Mouse (Mus musculus): ENCODE results near the gene Fbn1.

Gene Fbn1

GRCm38 (mm10) chr2:125454781-125455180 is 53.0 kb downstream of the Fbn1 start:
- DNase-seq (ENCODE audit: low spot score), result no peak

DNA sequence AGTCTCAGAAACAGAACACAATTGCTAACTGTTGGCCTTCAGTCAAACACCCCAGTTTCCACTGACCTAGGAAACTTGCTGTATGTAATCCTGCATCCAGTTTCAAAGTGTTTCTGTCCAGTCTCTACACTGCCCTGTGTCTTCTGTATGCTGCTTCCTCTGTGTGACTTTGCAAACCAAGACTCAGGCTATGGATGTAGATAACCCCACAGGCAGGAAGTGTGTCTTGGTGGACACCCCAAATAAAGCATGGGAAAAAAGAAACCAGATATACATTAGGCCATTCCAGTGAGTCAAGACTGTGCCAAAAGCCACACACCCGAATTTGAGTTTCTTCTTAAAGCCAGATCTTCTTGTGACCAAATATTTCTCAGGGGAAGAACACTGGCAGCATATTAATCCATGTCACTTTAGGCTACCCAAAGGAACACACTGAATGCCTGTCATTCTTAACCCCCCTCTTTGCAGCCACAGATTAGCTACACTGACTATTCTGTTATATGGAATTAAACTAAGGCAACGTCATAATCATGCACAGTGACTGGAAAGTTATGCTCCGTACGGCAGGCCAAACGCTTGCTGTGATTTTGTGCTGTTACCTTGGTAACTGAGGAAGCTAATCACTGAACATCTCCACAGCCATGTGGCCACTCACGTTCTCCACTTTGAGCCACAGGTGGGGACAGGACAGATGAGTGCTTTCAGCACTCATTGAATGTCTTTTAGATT is 55.3 kb downstream of the Fbn1 start:
- DNase-seq (ENCODE audit: low spot score), result no peak

- DNase-seq (ENCODE audit: low spot score), result no peak
Measured at GRCm38 (mm10) chr2:125449361-125449760, 58.4 kb downstream of the Fbn1 start.

DNA sequence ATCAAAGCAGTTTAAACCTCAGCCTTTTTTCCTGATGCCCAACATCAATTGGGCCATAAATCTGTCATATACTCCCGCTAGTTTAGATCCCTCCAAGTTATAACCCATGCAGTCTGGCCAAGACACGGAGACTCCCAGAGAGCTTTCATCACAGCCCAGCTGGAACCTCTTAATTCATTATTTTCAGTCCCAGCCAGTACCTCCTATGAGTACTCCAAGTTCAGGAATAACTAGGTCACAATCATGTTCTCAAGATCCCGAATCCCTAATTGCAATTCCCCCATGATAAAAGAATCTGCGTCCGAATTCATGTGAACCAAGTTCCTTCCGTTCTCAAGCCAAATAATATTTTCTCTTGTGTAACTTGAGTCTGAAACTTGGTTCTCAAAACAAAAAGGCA is 58.9 kb downstream of the Fbn1 start:
- no peak for DNase-seq (ENCODE audit: low spot score)

DNA sequence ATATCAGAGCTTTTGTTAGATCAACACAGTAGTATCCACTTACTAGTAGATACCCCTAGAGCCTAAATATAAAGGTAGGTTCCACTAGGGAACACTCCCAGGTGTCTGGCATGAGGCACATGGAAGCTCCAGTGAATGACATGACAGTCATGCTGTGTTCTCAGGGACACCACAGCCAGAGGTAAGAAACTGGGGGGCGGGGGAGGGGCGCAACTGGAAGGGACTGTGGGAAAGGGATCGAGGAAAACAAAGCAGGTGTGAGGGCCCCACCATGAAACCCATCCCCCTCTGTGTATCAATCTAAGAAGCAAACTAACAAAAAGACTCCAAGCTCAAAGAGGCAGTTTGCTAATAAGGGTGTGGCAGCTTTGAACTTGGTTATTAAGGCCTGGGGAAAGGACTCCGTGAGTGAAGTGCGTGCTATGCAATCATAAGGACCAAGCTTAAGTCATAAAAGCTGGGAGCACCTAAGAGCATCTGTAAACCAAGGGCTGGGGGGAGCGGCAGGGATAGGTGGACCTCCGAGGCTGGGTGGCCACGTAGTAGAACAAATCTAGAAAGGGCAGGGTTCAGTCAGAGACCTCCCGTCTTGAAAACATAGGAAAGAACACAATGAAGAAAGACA is 60.4 kb downstream of the Fbn1 start:
- DNase-seq (ENCODE audit: low spot score), result no peak

DNA sequence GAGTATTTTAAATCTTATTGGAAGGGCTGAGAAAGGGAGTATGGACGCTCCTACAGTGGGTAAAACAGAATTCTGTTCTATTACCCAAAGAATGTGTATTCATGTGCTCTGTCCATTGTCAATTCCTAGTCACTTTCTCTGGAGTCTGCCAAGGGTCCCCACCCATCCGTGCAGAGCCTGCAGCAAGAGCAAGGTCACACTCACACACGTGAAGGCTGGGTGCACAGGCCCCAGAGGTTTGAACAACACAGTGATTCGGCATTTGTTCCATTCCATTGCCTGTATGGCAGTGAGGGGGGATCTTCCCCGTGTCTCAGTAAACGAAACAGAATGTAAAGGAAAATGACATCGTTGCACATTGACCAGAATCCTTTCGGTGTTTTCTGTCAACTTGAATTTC is 69.4 kb downstream of the Fbn1 start:
- no peak for DNase-seq (ENCODE audit: low spot score)

- DNase-seq (ENCODE audit: low spot score), result no peak
Measured at GRCm38 (mm10) chr2:125436240-125436639, 71.6 kb downstream of the Fbn1 start.

DNA sequence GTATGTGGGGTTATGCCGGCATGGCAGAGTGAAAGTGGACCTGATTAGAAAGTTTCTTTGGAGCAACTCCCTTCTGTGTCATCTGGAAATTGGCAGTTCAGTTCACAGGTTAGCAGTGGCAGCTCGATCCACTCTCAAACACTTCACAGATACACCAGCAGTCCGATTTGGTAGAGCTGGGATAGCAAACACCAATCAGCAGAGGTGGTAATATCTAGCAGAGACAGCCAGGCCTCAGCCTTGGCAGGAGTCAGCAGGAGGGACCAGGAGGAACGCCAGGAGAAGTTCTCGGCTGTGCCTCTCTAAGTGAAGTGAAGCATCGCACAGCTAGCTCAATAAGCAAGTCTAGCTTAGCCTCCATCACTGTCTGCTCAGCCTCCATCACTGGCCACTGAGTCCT is 74.3 kb downstream of the Fbn1 start:
- no peak for DNase-seq (ENCODE audit: low spot score)

- DNase-seq (ENCODE audit: low spot score), result no peak
Measured at GRCm38 (mm10) chr2:125431491-125431890, 76.3 kb downstream of the Fbn1 start.

DNA sequence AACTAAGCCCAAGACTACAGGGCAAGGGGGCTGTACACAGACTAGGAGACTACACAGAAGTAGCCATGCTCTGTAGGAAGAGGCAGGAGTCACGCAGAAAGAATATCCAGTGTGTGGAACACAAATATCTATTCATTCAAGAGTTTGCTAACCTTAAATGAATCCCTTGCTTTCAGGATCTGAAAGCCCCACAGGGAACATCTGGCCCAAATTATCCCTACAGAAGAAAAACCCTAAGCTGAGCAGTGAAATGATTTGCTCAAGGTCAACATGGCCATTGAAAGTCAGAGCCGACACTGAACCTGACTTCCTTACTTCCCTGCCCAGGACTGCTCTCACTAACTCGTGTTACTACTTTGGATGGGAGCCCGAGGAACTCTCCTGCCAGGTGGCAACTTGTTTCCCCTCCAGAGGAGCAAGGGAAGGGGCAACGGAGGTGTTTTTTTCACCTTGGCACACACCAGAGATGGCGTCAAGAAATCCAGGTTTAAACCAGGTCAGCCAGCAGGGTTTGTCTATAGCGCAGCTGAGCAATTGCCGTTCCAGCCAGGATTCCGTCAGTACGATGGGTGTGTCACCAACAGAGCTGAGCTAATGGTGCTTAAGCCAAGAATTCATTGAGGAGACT is 78.9 kb downstream of the Fbn1 start:
- no peak for DNase-seq (ENCODE audit: low spot score)

GRCm38 (mm10) chr2:125420604-125421003 is 87.2 kb downstream of the Fbn1 start:
- DNase-seq (ENCODE audit: low spot score), result no peak

DNA sequence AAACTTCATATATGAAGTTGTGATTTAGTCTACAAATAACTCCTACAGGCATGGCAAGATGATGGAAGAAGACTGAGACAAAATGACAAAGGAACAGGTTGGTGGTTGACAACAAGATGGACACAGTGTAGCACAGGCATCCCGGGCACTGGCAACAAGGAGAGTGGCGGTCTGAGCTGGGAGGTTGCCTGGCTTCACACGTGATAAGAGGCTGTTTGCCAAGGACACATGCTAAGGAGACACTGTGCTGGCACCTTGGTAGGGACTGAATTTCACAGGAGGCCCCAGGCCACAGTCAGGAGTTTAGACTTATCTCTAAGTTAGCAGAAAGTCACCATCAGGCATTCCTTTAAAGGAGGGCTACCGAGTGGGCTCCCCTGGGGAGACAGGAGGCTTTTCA is 88.1 kb downstream of the Fbn1 start:
- DNase-seq (ENCODE audit: low spot score), result no peak

DNA sequence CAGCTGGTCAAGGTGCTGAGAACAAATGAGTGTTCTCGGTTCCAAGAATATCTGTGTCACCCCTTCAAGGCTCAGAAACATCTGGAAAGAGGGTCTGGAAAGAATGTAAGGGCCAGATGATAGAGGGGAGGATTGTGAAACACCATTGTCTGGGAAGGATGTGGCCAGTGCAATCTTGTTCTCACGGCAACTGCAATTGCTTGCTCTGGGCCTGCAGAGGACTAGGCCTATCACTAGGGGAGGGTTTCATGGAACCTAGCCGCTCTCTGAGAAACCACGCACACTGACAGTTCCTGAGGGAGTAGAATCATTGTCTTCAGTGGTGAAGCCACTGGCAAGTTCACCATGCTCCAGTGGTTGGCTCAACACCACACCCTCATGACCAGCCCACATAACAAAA is 89.2 kb downstream of the Fbn1 start:
- DNase-seq (ENCODE audit: low spot score), result no peak

- DNase-seq (ENCODE audit: low spot score), result no peak
Measured at GRCm38 (mm10) chr2:125416541-125417245, 91.1 kb downstream of the Fbn1 start.

- no peak for DNase-seq (ENCODE audit: low spot score)
Measured at GRCm38 (mm10) chr2:125412351-125412750, 95.4 kb downstream of the Fbn1 start.

DNA sequence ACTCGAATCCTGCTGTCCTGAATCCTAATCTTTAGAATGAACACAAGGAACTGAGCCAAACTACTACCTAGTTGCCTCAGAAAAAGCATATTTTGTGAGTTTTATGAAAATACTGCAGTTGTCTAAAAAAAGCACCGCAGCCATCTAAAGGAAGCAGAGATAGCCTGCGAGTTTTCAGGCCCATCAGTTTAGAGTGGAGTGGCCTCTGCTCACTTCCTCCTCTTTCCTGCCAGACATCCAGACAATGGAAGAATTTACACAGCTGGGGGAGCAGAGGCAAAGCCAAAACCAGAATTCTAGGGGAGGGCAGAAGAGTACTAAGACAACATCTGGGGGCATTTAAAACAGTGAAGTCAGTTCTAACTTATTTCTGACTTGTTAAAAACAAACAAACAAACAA is 96.0 kb downstream of the Fbn1 start:
- no peak for DNase-seq (ENCODE audit: low spot score)

DNA sequence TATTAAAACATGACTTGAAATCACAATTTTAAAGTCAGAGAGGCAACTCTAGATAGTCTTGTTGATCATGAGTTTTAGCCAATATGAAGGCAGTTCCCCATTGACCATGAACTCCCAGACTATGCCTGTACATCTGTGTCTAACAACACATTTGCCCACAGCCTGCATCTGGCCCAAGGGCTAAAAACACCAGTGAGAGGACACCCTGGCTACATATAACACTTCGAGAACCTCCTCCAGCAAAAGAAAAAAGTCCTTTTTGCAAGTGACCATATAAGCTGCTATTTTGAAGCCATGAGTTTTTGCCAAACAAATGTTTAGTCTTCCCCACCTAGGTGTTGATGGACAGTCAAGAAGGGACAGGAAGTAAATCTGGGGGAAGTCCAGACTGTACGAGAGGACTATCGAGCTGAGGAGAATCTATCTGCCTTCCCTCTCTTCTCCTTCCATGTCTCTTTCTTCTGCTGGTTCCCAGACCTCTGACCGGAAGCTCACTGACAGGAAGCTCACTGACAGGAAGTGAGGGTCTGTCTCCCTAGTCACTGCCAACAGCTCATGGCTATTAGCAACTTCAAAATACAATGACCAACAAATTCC is 103.2 kb downstream of the Fbn1 start:
- DNase-seq (ENCODE audit: low spot score), result no peak

GRCm38 (mm10) chr2:125402276-125402675 is 105.5 kb downstream of the Fbn1 start:
- no peak for DNase-seq (ENCODE audit: low spot score)

- no peak for DNase-seq (ENCODE audit: low spot score)
Measured at GRCm38 (mm10) chr2:125400121-125400520, 107.7 kb downstream of the Fbn1 start.

GRCm38 (mm10) chr2:125397796-125398195 is 110.0 kb downstream of the Fbn1 start:
- no peak for DNase-seq (ENCODE audit: low spot score)

GRCm38 (mm10) chr2:125394428-125395101 is 113.2 kb downstream of the Fbn1 start:
- no peak for DNase-seq (ENCODE audit: low spot score)

DNA sequence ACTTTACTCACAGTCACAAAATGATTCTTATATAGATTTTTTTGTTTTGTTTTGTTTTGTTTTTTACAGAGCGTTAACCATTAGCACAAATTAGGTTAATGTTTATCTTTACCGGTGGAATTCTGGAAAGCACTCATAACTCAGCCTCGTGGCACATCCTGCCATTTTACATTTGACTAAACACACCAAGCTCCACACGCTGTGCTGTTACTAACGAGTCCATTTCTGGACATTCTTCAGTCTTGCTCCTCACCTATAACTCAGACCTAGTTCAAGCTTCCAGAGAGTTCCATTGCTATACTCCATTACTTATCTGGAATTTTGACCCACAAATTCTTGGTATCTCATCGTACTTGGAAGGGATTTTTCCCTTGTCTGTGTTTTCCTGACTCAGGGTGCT is 116.2 kb downstream of the Fbn1 start:
- no peak for DNase-seq (ENCODE audit: low spot score)

Data from left cerebral cortex, adult 11 months (tissue).